Mouse (Mus musculus) naive thymus-derived CD4-positive, alpha-beta T cell, adult 2 months (primary cell): ENCODE data around the gene Gm10188.
A peak's percentile ranks its signal among the peaks of the same experiment; 100 is the strongest.

Experiments
- DNase-seq: peaks from one replicate; pipeline ENCODE4 v3.0.0-alpha.2; 2011; ENCODE audit warnings: low read depth

Gm10188 gene

GRCm38 (mm10) chr1:132226297-132227080, 3.1 kb downstream of the Gm10188 start:
- no peak for DNase-seq

GRCm38 (mm10) chr1:132222166-132222565, 7.4 kb downstream of the Gm10188 start:
- no peak for DNase-seq

- DNase-seq: no peak
These were observed 7.9 kb downstream of the Gm10188 start for GRCm38 (mm10) chr1:132221627-132222026.

GRCm38 (mm10) chr1:132216276-132216675, 13.3 kb downstream of the Gm10188 start:
- DNase-seq: no peak

- no peak for DNase-seq
These were observed 16.5 kb downstream of the Gm10188 start for GRCm38 (mm10) chr1:132213076-132213475.

GRCm38 (mm10) chr1:132212218-132212617, 17.3 kb downstream of the Gm10188 start:
- DNase-seq: peak; percentile 18

- no peak for DNase-seq
These were observed 17.9 kb downstream of the Gm10188 start for GRCm38 (mm10) chr1:132211672-132212071.

GRCm38 (mm10) chr1:132210922-132211321, 18.6 kb downstream of the Gm10188 start:
- peak; percentile 9 for DNase-seq

- no peak for DNase-seq
These were observed 20.2 kb downstream of the Gm10188 start for GRCm38 (mm10) chr1:132209400-132209799.

GRCm38 (mm10) chr1:132208154-132208553, 21.4 kb downstream of the Gm10188 start:
- DNase-seq: no peak

GRCm38 (mm10) chr1:132206828-132207227, 22.7 kb downstream of the Gm10188 start:
- no peak for DNase-seq

- no peak for DNase-seq
These were observed 23.6 kb downstream of the Gm10188 start for GRCm38 (mm10) chr1:132205958-132206357.

GRCm38 (mm10) chr1:132202771-132203170, 26.8 kb downstream of the Gm10188 start:
- no peak for DNase-seq

- DNase-seq: no peak
These were observed 27.6 kb downstream of the Gm10188 start for GRCm38 (mm10) chr1:132201936-132202335.

- DNase-seq: no peak
These were observed 28.1 kb downstream of the Gm10188 start for GRCm38 (mm10) chr1:132201511-132201860.

GRCm38 (mm10) chr1:132200562-132201510, 28.7 kb downstream of the Gm10188 start:
- no peak for DNase-seq

- DNase-seq: no peak
These were observed 29.6 kb downstream of the Gm10188 start for GRCm38 (mm10) chr1:132199934-132200333.

GRCm38 (mm10) chr1:132199244-132199643, 30.3 kb downstream of the Gm10188 start:
- DNase-seq: no peak

- DNase-seq: no peak
These were observed 31.0 kb downstream of the Gm10188 start for GRCm38 (mm10) chr1:132198401-132199071.

GRCm38 (mm10) chr1:132197666-132198065, 31.9 kb downstream of the Gm10188 start:
- no peak for DNase-seq

- DNase-seq: no peak
These were observed 33.2 kb downstream of the Gm10188 start for GRCm38 (mm10) chr1:132196337-132196736.

GRCm38 (mm10) chr1:132195681-132196080, 33.9 kb downstream of the Gm10188 start:
- no peak for DNase-seq
